Mouse (Mus musculus): ENCODE data around the gene Cacnb2.
"Not testable (repeated sequence)": the region's sequence is repeated elsewhere in the genome, so short reads cannot be mapped to it uniquely, and the experiment has no call there.

The Cacnb2 gene

GRCm38 (mm10) chr2:14656673-14657072 is 53.8 kb downstream of the Cacnb2 start:
- no peak for DNase-seq (ENCODE audit: extremely low read depth, insufficient read length, low spot score)

- DNase-seq (ENCODE audit: extremely low read depth, insufficient read length, low spot score): no peak
Measured at GRCm38 (mm10) chr2:14657205-14657844, 54.4 kb downstream of the Cacnb2 start.

GRCm38 (mm10) chr2:14665213-14665612 is 62.3 kb downstream of the Cacnb2 start:
- DNase-seq (ENCODE audit: extremely low read depth, insufficient read length, low spot score): no peak

- DNase-seq (ENCODE audit: extremely low read depth, insufficient read length, low spot score): no peak
Measured at GRCm38 (mm10) chr2:14672117-14672516, 69.2 kb downstream of the Cacnb2 start.

GRCm38 (mm10) chr2:14676885-14677516 is 74.1 kb downstream of the Cacnb2 start:
- no peak for DNase-seq (ENCODE audit: extremely low read depth, insufficient read length, low spot score)

GRCm38 (mm10) chr2:14684231-14684630 is 81.3 kb downstream of the Cacnb2 start:
- DNase-seq (ENCODE audit: extremely low read depth, insufficient read length, low spot score): no peak

- DNase-seq (ENCODE audit: extremely low read depth, insufficient read length, low spot score): no peak
Measured at GRCm38 (mm10) chr2:14702973-14703645, 100.2 kb downstream of the Cacnb2 start.

GRCm38 (mm10) chr2:14703676-14704075 is 100.8 kb downstream of the Cacnb2 start:
- no peak for DNase-seq (ENCODE audit: extremely low read depth, insufficient read length, low spot score)

- no peak for DNase-seq (ENCODE audit: extremely low read depth, insufficient read length, low spot score)
Measured at GRCm38 (mm10) chr2:14710247-14710646, 107.4 kb downstream of the Cacnb2 start.

GRCm38 (mm10) chr2:14711751-14712150 is 108.9 kb downstream of the Cacnb2 start:
- DNase-seq (ENCODE audit: extremely low read depth, insufficient read length, low spot score): no peak

GRCm38 (mm10) chr2:14713049-14713448 is 110.2 kb downstream of the Cacnb2 start:
- DNase-seq (ENCODE audit: extremely low read depth, insufficient read length, low spot score): no peak

- DNase-seq (ENCODE audit: extremely low read depth, insufficient read length, low spot score): no peak
Measured at GRCm38 (mm10) chr2:14716666-14717065, 113.8 kb downstream of the Cacnb2 start.

- no peak for DNase-seq (ENCODE audit: extremely low read depth, insufficient read length, low spot score)
Measured at GRCm38 (mm10) chr2:14719119-14719718, 116.3 kb downstream of the Cacnb2 start.

- DNase-seq (ENCODE audit: extremely low read depth, insufficient read length, low spot score): no peak
Measured at GRCm38 (mm10) chr2:14725437-14725836, 122.5 kb downstream of the Cacnb2 start.

- not testable (repeated sequence) for DNase-seq (ENCODE audit: extremely low read depth, insufficient read length, low spot score)
Measured at GRCm38 (mm10) chr2:14726601-14727000, 123.7 kb downstream of the Cacnb2 start.

- DNase-seq (ENCODE audit: extremely low read depth, insufficient read length, low spot score): no peak
Measured at GRCm38 (mm10) chr2:14738927-14739326, 136.0 kb downstream of the Cacnb2 start.

GRCm38 (mm10) chr2:14739510-14739909 is 136.6 kb downstream of the Cacnb2 start:
- no peak for DNase-seq (ENCODE audit: extremely low read depth, insufficient read length, low spot score)

- no peak for DNase-seq (ENCODE audit: extremely low read depth, insufficient read length, low spot score)
Measured at GRCm38 (mm10) chr2:14740359-14740758, 137.5 kb downstream of the Cacnb2 start.

GRCm38 (mm10) chr2:14744761-14745160 is 141.9 kb downstream of the Cacnb2 start:
- peak; percentile 5 for DNase-seq (ENCODE audit: extremely low read depth, insufficient read length, low spot score)

- DNase-seq (ENCODE audit: extremely low read depth, insufficient read length, low spot score): no peak
Measured at GRCm38 (mm10) chr2:14762846-14763245, 160.0 kb downstream of the Cacnb2 start.

GRCm38 (mm10) chr2:14763931-14764330 is 161.0 kb downstream of the Cacnb2 start:
- DNase-seq (ENCODE audit: extremely low read depth, insufficient read length, low spot score): no peak
